Mouse (Mus musculus): ENCODE measurements around the gene Syn3. TPM values are rescaled to one million over a fixed set of nuclear protein-coding genes. Genes with fewer than 3 reads are reported as not detected.

Gene Syn3
- polyA plus RNA-seq, 1 experiment from 2014 or later: 3.7 TPM

DNA sequence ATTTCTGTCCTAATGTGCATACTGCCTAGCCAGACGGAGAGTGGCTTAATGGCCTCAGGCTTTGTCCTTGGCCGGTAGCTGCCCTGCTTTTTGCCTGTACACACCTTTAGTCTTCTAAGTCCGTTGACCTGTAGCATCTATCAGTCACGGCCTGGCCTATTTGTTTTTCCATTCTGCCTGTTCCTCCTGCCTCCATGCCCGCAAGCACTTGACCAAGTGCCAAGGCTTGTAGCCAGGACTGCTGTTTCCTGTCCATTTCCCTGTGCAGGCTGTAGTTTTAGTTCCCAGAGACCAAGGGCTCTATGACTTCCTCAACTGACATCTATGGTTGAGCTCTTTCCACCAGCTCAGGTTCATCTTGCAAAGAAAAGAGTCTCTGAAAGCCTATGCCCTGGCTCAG is 79.8 kb downstream of the Syn3 start:
- ATAC-seq (replicated peaks; ENCODE audit: low FRiP score, low TSS enrichment, low read depth) (no peak), DNase-seq (ENCODE audit: low spot score) (no peak)
- no peaks in the 10 kb centered on the region for H3K4me1 ChIP-seq (replicated peaks; ENCODE audit: control insufficient read depth, insufficient read depth, low read length)
- no peak overlapping the region for H3K9ac ChIP-seq (ENCODE audit: low read length)
- H3K9me3 ChIP-seq (ENCODE audit: control insufficient read depth, low read length): no peaks in the 10 kb centered on the region
- no peaks in the 10 kb centered on the region for H3K27me3 ChIP-seq (replicated peaks; ENCODE audit: control insufficient read depth, insufficient read depth, low read length)
- no peak overlapping the region for H3K4me3 ChIP-seq (ENCODE audit: low read depth, low read length)
- no peak overlapping the region for H3K27ac ChIP-seq (ENCODE audit: low read depth)
- 85% methylated on average over 5 of the region's 5 CpGs for WGBS
- H3K36me3 ChIP-seq (ENCODE audit: control insufficient read depth, insufficient read depth, low read length): no peaks in the 10 kb centered on the region
- no peak overlapping the region for H3K4me2 ChIP-seq (ENCODE audit: low read length)

DNA sequence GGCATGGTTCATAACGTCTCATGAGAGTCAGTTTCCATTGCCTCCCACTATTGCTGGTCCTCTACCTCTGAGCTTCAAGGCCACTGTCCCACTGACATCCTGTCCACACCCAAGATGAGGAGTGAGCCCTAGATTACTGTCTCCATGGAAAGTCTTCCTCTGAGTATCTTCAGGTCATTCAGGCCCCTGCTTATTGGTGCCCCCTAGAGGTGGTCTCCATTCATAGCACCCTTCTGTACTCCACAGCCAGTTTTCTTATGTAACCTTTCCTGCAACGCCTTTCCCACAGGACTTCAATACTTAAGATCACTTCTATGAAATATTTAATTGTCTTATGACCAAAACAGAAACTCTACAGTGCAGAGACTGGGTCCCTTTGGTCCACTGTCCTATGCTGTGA is 80.4 kb downstream of the Syn3 start:
- H3K4me1 ChIP-seq (replicated peaks; ENCODE audit: control insufficient read depth, insufficient read depth, low read length): no peaks in the 10 kb centered on the region
- ATAC-seq (replicated peaks; ENCODE audit: low FRiP score, low TSS enrichment, low read depth): no peak
- no peak overlapping the region for H3K27ac ChIP-seq (ENCODE audit: low read depth)
- no peak overlapping the region for H3K4me3 ChIP-seq (ENCODE audit: low read depth, low read length)
- no peaks in the 10 kb centered on the region for H3K27me3 ChIP-seq (replicated peaks; ENCODE audit: control insufficient read depth, insufficient read depth, low read length)
- DNase-seq (ENCODE audit: low spot score): no peak
- H3K36me3 ChIP-seq (ENCODE audit: control insufficient read depth, insufficient read depth, low read length): no peaks in the 10 kb centered on the region
- no peak overlapping the region for H3K9ac ChIP-seq (ENCODE audit: low read length)
- H3K4me2 ChIP-seq (ENCODE audit: low read length): no peak overlapping the region
- H3K9me3 ChIP-seq (ENCODE audit: control insufficient read depth, low read length): no peaks in the 10 kb centered on the region
- 80% methylated on average over 2 of the region's 2 CpGs for WGBS

DNA sequence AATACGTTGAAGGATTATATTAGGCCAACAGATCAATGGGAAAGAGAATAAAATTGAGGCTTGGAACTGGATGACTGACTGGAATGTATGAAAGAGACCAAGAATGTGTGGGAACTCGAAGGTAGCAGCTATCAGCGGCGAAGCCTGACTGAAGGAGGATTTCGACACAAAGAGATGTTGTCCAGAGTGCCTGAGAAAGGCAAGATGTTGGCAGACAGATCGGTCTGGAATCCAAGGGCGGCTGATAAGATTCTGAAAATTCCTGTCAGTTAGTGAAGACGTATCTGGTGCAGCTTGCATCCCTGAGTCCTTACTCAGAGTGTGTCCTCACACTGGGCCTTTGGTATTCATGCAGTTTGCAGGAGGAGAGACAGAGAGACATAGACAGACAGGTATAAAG is 81.9 kb downstream of the Syn3 start:
- WGBS: 60% methylated on average over 8 of the region's 8 CpGs
- Histone ChIP-seq H3K27me3 (replicated peaks; ENCODE audit: control insufficient read depth, insufficient read depth, low read length) (no peaks in the 10 kb centered on the region), H3K4me3 (ENCODE audit: low read depth, low read length) (no peak overlapping the region), H3K9me3 (ENCODE audit: control insufficient read depth, low read length) (no peaks in the 10 kb centered on the region), H3K36me3 (ENCODE audit: control insufficient read depth, insufficient read depth, low read length) (no peaks in the 10 kb centered on the region), H3K4me1 (replicated peaks; ENCODE audit: control insufficient read depth, insufficient read depth, low read length) (no peaks in the 10 kb centered on the region), H3K9ac (ENCODE audit: low read length) (no peak overlapping the region), H3K27ac (ENCODE audit: low read depth) (no peak overlapping the region), H3K4me2 (ENCODE audit: low read length) (no peak overlapping the region)
- ATAC-seq (replicated peaks; ENCODE audit: low FRiP score, low TSS enrichment, low read depth): no peak
- no peak for DNase-seq (ENCODE audit: low spot score)

DNA sequence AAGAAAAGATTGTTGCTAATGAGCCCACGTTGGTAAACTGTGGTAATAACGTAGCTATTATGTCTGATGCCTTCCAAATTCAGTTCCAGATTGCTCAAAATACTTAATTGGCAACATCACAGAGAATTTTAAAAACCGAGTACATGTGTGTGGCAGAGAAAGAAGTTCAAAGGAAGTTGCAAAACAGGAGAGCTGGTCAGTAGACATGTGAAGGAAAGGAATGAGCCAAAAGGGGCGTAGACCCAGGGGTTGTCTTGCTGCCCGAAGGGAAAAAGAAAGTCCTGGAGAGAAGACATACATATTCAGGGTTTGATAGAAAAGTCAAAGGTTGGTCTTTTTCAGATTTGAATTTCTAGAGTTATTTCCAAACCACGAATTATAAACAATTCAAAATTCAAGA is 87.8 kb downstream of the Syn3 start:
- no peaks in the 10 kb centered on the region for H3K4me1 ChIP-seq (replicated peaks; ENCODE audit: control insufficient read depth, insufficient read depth, low read length)
- H3K4me3 ChIP-seq (ENCODE audit: low read depth, low read length): no peak overlapping the region
- H3K27me3 ChIP-seq (replicated peaks; ENCODE audit: control insufficient read depth, insufficient read depth, low read length): no peaks in the 10 kb centered on the region
- WGBS: 86% methylated on average over 6 of the region's 6 CpGs
- H3K4me2 ChIP-seq (ENCODE audit: low read length): no peak overlapping the region
- H3K9me3 ChIP-seq (ENCODE audit: control insufficient read depth, low read length): no peaks in the 10 kb centered on the region
- DNase-seq (ENCODE audit: low spot score) (no peak), ATAC-seq (replicated peaks; ENCODE audit: low FRiP score, low TSS enrichment, low read depth) (no peak)
- H3K9ac ChIP-seq (ENCODE audit: low read length): no peak overlapping the region
- H3K36me3 ChIP-seq (ENCODE audit: control insufficient read depth, insufficient read depth, low read length): no peaks in the 10 kb centered on the region
- no peak overlapping the region for H3K27ac ChIP-seq (ENCODE audit: low read depth)

DNA sequence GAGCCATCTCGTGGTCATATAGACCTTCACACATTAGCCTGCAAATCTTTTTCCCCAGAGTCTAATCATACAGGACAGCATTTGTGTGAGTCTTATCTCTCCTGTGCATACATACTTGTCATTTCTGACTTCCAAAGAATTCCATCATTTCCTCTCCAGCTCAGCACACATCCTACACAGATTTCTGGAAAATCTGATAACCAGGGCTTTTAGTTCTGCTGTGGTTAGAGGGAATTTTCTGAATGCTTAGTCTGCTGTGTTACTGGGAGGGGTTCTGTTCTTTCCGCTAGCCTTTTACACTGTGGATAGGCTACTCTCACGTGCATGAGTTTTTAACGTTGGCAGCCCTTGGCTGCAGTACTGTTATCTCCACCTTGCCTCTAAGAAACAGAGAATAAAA is 91.7 kb downstream of the Syn3 start:
- H3K27ac ChIP-seq (ENCODE audit: low read depth): no peak overlapping the region
- H3K4me1 ChIP-seq (replicated peaks; ENCODE audit: control insufficient read depth, insufficient read depth, low read length): no peaks in the 10 kb centered on the region
- no peak overlapping the region for H3K4me3 ChIP-seq (ENCODE audit: low read depth, low read length)
- 64% methylated on average over 4 of the region's 4 CpGs for WGBS
- DNase-seq (ENCODE audit: low spot score): no peak
- H3K9ac ChIP-seq (ENCODE audit: low read length): no peak overlapping the region
- ATAC-seq (replicated peaks; ENCODE audit: low FRiP score, low TSS enrichment, low read depth): no peak
- H3K9me3 ChIP-seq (ENCODE audit: control insufficient read depth, low read length): no peaks in the 10 kb centered on the region
- no peaks in the 10 kb centered on the region for H3K27me3 ChIP-seq (replicated peaks; ENCODE audit: control insufficient read depth, insufficient read depth, low read length)
- H3K4me2 ChIP-seq (ENCODE audit: low read length): no peak overlapping the region
- no peaks in the 10 kb centered on the region for H3K36me3 ChIP-seq (ENCODE audit: control insufficient read depth, insufficient read depth, low read length)

DNA sequence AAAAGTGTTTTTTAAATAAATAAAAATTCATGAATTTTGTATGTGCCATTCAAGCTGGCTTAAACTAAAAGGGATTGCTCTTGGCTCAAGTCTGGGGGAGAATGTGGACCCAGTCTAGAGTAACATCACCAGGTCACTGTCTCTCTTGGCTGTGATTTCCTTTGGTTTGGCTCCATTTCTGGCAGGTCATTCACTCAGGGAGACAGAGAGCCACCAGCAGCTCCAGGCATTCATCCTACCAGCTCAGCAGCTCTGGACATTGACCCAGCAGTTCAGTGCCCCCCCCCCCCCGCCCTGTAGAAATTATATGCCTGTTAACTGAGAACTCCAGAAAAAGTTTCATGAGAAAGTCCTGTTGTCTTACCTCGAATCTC is 100.4 kb downstream of the Syn3 start:
- Histone ChIP-seq H3K9ac (ENCODE audit: low read length) (no peak overlapping the region), H3K4me3 (ENCODE audit: low read depth, low read length) (no peak overlapping the region), H3K36me3 (ENCODE audit: control insufficient read depth, insufficient read depth, low read length) (no peaks in the 10 kb centered on the region), H3K27me3 (replicated peaks; ENCODE audit: control insufficient read depth, insufficient read depth, low read length) (no peaks in the 10 kb centered on the region), H3K4me2 (ENCODE audit: low read length) (no peak overlapping the region), H3K27ac (ENCODE audit: low read depth) (no peak overlapping the region), H3K4me1 (replicated peaks; ENCODE audit: control insufficient read depth, insufficient read depth, low read length) (no peaks in the 10 kb centered on the region), H3K9me3 (ENCODE audit: control insufficient read depth, low read length) (0 out of 2 replicates have a peak, but pooled peaks cover 5% of the 10 kb centered on the region)
- no peak for DNase-seq (ENCODE audit: low spot score)
- no peak for ATAC-seq (replicated peaks; ENCODE audit: low FRiP score, low TSS enrichment, low read depth)
- WGBS: 78% methylated on average over 2 of the region's 2 CpGs

DNA sequence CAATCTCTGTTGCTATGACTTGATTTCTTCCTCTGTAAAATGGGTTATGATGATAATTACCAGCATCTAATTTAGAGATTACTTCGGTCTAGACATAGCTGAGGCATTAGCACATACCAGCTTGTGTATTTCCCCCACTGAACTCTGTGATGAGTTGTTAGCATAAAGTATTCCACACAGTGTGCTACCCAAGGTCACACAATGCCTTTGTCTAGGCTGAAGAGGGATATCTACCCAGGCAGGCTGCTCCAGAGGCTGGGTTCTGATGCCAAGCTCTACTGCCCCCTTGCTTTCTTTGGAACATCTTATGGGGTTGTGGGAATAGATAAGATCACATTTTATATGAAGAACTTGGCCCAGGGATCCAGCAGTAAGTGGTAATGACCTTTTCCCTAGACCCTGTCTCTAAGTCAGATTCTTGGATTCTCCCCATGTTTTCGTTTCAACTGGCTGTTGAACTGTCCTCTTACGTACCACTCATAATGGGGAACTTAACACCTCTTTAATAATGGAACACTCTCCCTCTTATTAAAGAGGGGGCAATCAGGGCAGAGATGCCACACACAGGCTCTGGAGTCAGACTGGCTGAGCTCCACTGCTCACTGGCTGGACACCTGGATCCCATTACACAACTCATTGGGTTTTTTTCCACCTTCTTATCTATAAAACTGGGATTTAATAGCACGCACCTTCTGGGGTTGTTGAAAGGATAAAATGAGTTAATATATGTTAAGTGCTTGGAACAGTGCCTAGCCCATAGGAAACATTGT is 100.9 kb downstream of the Syn3 start:
- no peak overlapping the region for H3K4me2 ChIP-seq (ENCODE audit: low read length)
- H3K4me1 ChIP-seq (replicated peaks; ENCODE audit: control insufficient read depth, insufficient read depth, low read length): no peaks in the 10 kb centered on the region
- H3K36me3 ChIP-seq (ENCODE audit: control insufficient read depth, insufficient read depth, low read length): no peaks in the 10 kb centered on the region
- H3K9ac ChIP-seq (ENCODE audit: low read length): no peak overlapping the region
- WGBS: 79% methylated on average over 4 of the region's 4 CpGs
- H3K27ac ChIP-seq (ENCODE audit: low read depth): no peak overlapping the region
- H3K27me3 ChIP-seq (replicated peaks; ENCODE audit: control insufficient read depth, insufficient read depth, low read length): no peaks in the 10 kb centered on the region
- 0 out of 2 replicates have a peak, but pooled peaks cover 5% of the 10 kb centered on the region for H3K9me3 ChIP-seq (ENCODE audit: control insufficient read depth, low read length)
- ATAC-seq (replicated peaks; ENCODE audit: low FRiP score, low TSS enrichment, low read depth) (no peak), DNase-seq (ENCODE audit: low spot score) (no peak)
- no peak overlapping the region for H3K4me3 ChIP-seq (ENCODE audit: low read depth, low read length)

DNA sequence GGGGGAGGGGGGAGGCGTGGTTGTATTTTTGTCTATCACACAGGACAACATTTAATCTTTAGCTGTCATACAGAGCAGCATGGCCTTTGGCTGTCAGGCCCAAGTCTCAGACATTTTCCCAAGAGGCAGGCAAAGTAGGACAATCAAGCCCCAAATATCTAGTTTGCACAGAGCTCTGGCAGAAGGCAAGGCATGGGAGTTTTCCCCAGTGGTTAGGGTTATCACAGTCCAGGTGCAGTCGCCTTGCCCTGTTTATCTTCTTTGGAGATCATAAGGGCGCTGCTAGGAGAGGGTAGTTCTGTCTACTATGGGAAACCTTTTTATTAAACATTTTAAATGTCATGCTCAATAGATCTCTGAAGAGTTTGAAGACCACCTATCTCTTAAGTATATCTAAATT is 106.3 kb downstream of the Syn3 start:
- Histone ChIP-seq H3K27me3 (replicated peaks; ENCODE audit: control insufficient read depth, insufficient read depth, low read length) (no peaks in the 10 kb centered on the region), H3K4me1 (replicated peaks; ENCODE audit: control insufficient read depth, insufficient read depth, low read length) (peaks cover 8% of the 10 kb centered on the region; the same call in 1 of the 2 replicates), H3K4me3 (ENCODE audit: low read depth, low read length) (no peak overlapping the region), H3K36me3 (ENCODE audit: control insufficient read depth, insufficient read depth, low read length) (no peaks in the 10 kb centered on the region), H3K9me3 (ENCODE audit: control insufficient read depth, low read length) (0 out of 2 replicates have a peak, but pooled peaks cover 5% of the 10 kb centered on the region), H3K4me2 (ENCODE audit: low read length) (no peak overlapping the region), H3K27ac (ENCODE audit: low read depth) (no peak overlapping the region), H3K9ac (ENCODE audit: low read length) (no peak overlapping the region)
- WGBS: 83% methylated on average over 3 of the region's 3 CpGs
- DNase-seq (ENCODE audit: low spot score): no peak
- no peak for ATAC-seq (replicated peaks; ENCODE audit: low FRiP score, low TSS enrichment, low read depth)

DNA sequence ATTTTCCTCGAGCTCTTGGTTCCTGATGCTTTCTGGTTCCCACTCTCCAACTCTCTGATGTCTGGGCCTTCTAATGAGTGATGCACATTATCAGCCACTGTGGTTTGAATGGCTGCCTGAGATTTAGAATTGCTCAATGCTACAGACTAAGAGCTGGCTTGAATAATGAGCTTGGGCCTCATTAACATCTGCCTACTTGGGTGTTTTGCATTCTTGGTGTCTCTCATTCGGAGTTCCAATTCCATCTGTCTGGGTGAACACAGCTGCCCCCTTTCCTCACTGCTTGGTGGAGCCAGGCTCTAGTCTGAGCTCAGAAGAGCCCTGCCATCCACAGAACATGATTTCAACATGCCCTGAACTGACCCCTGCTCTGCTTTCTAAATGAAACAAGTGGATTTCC is 108.8 kb downstream of the Syn3 start:
- no peak for DNase-seq (ENCODE audit: low spot score)
- H3K36me3 ChIP-seq (ENCODE audit: control insufficient read depth, insufficient read depth, low read length): no peaks in the 10 kb centered on the region
- no peak overlapping the region for H3K4me2 ChIP-seq (ENCODE audit: low read length)
- no peak overlapping the region for H3K9ac ChIP-seq (ENCODE audit: low read length)
- H3K4me3 ChIP-seq (ENCODE audit: low read depth, low read length): no peak overlapping the region
- ATAC-seq (replicated peaks; ENCODE audit: low FRiP score, low TSS enrichment, low read depth): no peak
- 0 out of 2 replicates have a peak, but pooled peaks cover 5% of the 10 kb centered on the region for H3K9me3 ChIP-seq (ENCODE audit: control insufficient read depth, low read length)
- WGBS: 68% methylated on average over 2 of the region's 2 CpGs
- H3K4me1 ChIP-seq (replicated peaks; ENCODE audit: control insufficient read depth, insufficient read depth, low read length): peaks cover 14% of the 10 kb centered on the region; the same call in 1 of the 2 replicates
- no peak overlapping the region for H3K27ac ChIP-seq (ENCODE audit: low read depth)
- H3K27me3 ChIP-seq (replicated peaks; ENCODE audit: control insufficient read depth, insufficient read depth, low read length): no peaks in the 10 kb centered on the region
